In genomic region chr17:72901021-72901420, GRCm38 (mm10) we compare ENCODE assay signal across 25 mouse cellular contexts.
"Had no signal": no experiment of that assay in that cellular context is flagged by ENCODE, and none has a peak within 500 bp of the region (broad histone marks: within the 10 kb centered on the region; RNA-seq: fewer than 3 reads in every experiment).

No protein-coding gene starts in this region.

- H3K4me2 ChIP-seq: limb, embryonic 12.5 days; limb, embryonic 15.5 days; liver, embryonic 11.5 days; lung, embryonic 15.5 days; midbrain, embryonic 12.5 days; neural tube, embryonic 13.5 days had no signal

- H3K9ac ChIP-seq: limb, embryonic 12.5 days; limb, embryonic 15.5 days; liver, embryonic 14.5 days; liver, postnatal 0 days; lung, embryonic 15.5 days; midbrain, embryonic 12.5 days; neural tube, embryonic 13.5 days had no signal

- ATAC-seq: intestine, embryonic 16.5 days; liver, postnatal 0 days; midbrain, embryonic 16.5 days had no signal

- H3K9me3 ChIP-seq: limb, embryonic 12.5 days; limb, embryonic 15.5 days; lung, embryonic 15.5 days; midbrain, embryonic 12.5 days; neural tube, embryonic 13.5 days had no signal

- DNase-seq: kidney, adult 18-20 months; kidney, adult 9 months; kidney, postnatal 10 days; layer of hippocampus, adult 9-11 months; lung, postnatal 14 days; lung, postnatal 4 days; right cerebral cortex, adult 18-20 months; right cerebral cortex, postnatal 14 days; right cerebral cortex, postnatal 4 days; thymus, adult 2 months; thymus, postnatal 14 days; thymus, postnatal 4 days had no signal

- H3K27me3 ChIP-seq: limb, embryonic 12.5 days; limb, embryonic 15.5 days; lung, embryonic 15.5 days; midbrain, embryonic 12.5 days; neural tube, embryonic 13.5 days had no signal

- H3K4me3 ChIP-seq: layer of hippocampus, adult 2 months; limb, embryonic 12.5 days; limb, embryonic 15.5 days; lung, embryonic 15.5 days; midbrain, embryonic 12.5 days; myocyte; neural tube, embryonic 13.5 days had no signal

- H3K27ac ChIP-seq: layer of hippocampus, adult 2 months; limb, embryonic 12.5 days; limb, embryonic 15.5 days; liver, embryonic 14.5 days; lung, embryonic 15.5 days; midbrain, embryonic 12.5 days; neural tube, embryonic 13.5 days; stomach, postnatal 0 days had no signal

- H3K4me1 ChIP-seq: limb, embryonic 12.5 days; limb, embryonic 15.5 days; lung, embryonic 15.5 days; midbrain, embryonic 12.5 days; neural tube, embryonic 13.5 days had no signal

- H3K36me3 ChIP-seq: limb, embryonic 12.5 days; limb, embryonic 15.5 days; lung, embryonic 15.5 days; midbrain, embryonic 12.5 days; neural tube, embryonic 13.5 days had no signal
